Comparison of ENCODE assay signal across 19 mouse cellular contexts in genomic region chr6:29066389-29066790, GRCm38 (mm10). TPM values are rescaled to one million over a fixed set of nuclear protein-coding genes. Genes with fewer than 3 reads are reported as not detected.
DNase-seq lines count a peak whose midpoint lies in the region; ATAC-seq lines count a peak whose summit lies in the region.
"Had no signal": no experiment of that assay in that cellular context is flagged by ENCODE, and none has a peak within 500 bp of the region (broad histone marks: within the 10 kb centered on the region; RNA-seq: fewer than 3 reads in every experiment).

No protein-coding gene starts in this region.

- H3K9ac ChIP-seq in neural tube, embryonic 11.5 days (ENCODE audit: low read length) = no peak overlapping the region
- no peak overlapping the region for H3K9ac ChIP-seq in neural tube, embryonic 14.5 days (replicated peaks; ENCODE audit: low read depth, low read length)
- H3K9ac ChIP-seq: embryonic facial prominence, embryonic 13.5 days; lung, embryonic 14.5 days had no signal

- H3K27ac ChIP-seq in neural tube, embryonic 11.5 days (ENCODE audit: low read depth, low read length) = no peak overlapping the region
- peak overlapping the region; percentile 48 for H3K27ac ChIP-seq in neural tube, embryonic 14.5 days (ENCODE audit: low read depth, low read length)
- H3K27ac ChIP-seq: embryonic facial prominence, embryonic 13.5 days; gastrocnemius, adult 2 months had no signal

- H3K4me3 ChIP-seq in neural tube, embryonic 11.5 days (ENCODE audit: low read depth, low read length) = no peak overlapping the region
- no peak overlapping the region for H3K4me3 ChIP-seq in neural tube, embryonic 14.5 days (ENCODE audit: low read depth, low read length)
- H3K4me3 ChIP-seq: embryonic facial prominence, embryonic 13.5 days; gastrocnemius, adult 2 months had no signal

- intact Hi-C loops in left cerebral cortex, postnatal 25 days (cut with DNase I) = no loop called here

- no peaks in the 10 kb centered on the region for H3K27me3 ChIP-seq in neural tube, embryonic 11.5 days (ENCODE audit: control insufficient read depth, insufficient read depth, low read length)
- no peaks in the 10 kb centered on the region for H3K27me3 ChIP-seq in neural tube, embryonic 14.5 days (ENCODE audit: control insufficient read depth, insufficient read depth, low read length)
- H3K27me3 ChIP-seq: embryonic facial prominence, embryonic 13.5 days had no signal

- DNase-seq in neural tube, embryonic 11.5 days (ENCODE audit: low spot score) = no peak
- no peak for DNase-seq in neural tube, embryonic 10.5 days (ENCODE audit: extremely low spot score, low spot score)
- DNase-seq in forelimb bud, embryonic 11.5 days (ENCODE audit: low read depth, low spot score) = peak; percentile 64
- peak; percentile 40 for DNase-seq in kidney, postnatal 36 days
- no peak for DNase-seq in thymus, postnatal 10 days (ENCODE audit: low spot score in 2 of 2)
- DNase-seq in left cerebral cortex, postnatal 25 days (ENCODE audit: low spot score in 2 of 2) = no peak
- DNase-seq: adrenal gland, adult 8-10 months; cerebellum, adult 9-11 months; gastrocnemius, adult 2 months; heart, postnatal 4 days; lung, embryonic 14.5 days; right cerebral cortex, postnatal 25 days; thymus, postnatal 36 days had no signal

- H3K4me2 ChIP-seq in neural tube, embryonic 11.5 days (ENCODE audit: low read depth) = no peak overlapping the region
- no peak overlapping the region for H3K4me2 ChIP-seq in neural tube, embryonic 14.5 days (ENCODE audit: low read depth, low read length)
- H3K4me2 ChIP-seq: embryonic facial prominence, embryonic 13.5 days; lung, embryonic 14.5 days; midbrain, embryonic 11.5 days had no signal

- peak; percentile 73 for ATAC-seq in neural tube, embryonic 11.5 days (ENCODE audit: insufficient read depth, low FRiP score, low TSS enrichment)
- peak; percentile 85 for ATAC-seq in neural tube, embryonic 14.5 days (ENCODE audit: low read depth)

- 27% methylated on average over 8 of the region's 8 CpGs for WGBS in neural tube, embryonic 11.5 days
- 10% methylated on average over 8 of the region's 8 CpGs for WGBS in neural tube, embryonic 14.5 days

- H3K36me3 ChIP-seq in neural tube, embryonic 11.5 days (ENCODE audit: control insufficient read depth, insufficient read depth, low read length) = no peaks in the 10 kb centered on the region
- H3K36me3 ChIP-seq in neural tube, embryonic 14.5 days (ENCODE audit: control insufficient read depth, insufficient read depth, low read length) = no peaks in the 10 kb centered on the region
- H3K36me3 ChIP-seq: embryonic facial prominence, embryonic 13.5 days had no signal

- no peaks in the 10 kb centered on the region for H3K4me1 ChIP-seq in neural tube, embryonic 11.5 days (ENCODE audit: control insufficient read depth, insufficient read depth, low read length)
- peaks cover 12% of the 10 kb centered on the region for H3K4me1 ChIP-seq in neural tube, embryonic 14.5 days (ENCODE audit: control insufficient read depth, insufficient read depth, low read length)
- H3K4me1 ChIP-seq: embryonic facial prominence, embryonic 13.5 days had no signal

- no peaks in the 10 kb centered on the region for H3K9me3 ChIP-seq in neural tube, embryonic 11.5 days (ENCODE audit: control insufficient read depth, low read length)
- H3K9me3 ChIP-seq in neural tube, embryonic 14.5 days (ENCODE audit: control insufficient read depth, low read length) = no peaks in the 10 kb centered on the region
- H3K9me3 ChIP-seq: embryonic facial prominence, embryonic 13.5 days had no signal

RNA-seq across cellular contexts. Expression of gene Lep, which starts 6.4 kb away (rescaled TPM):
- not detected in 2 replicates for polyA plus RNA-seq in neural tube, embryonic 11.5 days (2014; fragmentation: Nextera tagmentation; extraction: Ambion mirVana)
- 0.05 TPM in 1 of 2 replicates, not detected in the other for polyA plus RNA-seq in neural tube, embryonic 14.5 days (2014; fragmentation: Nextera tagmentation; extraction: Ambion mirVana)
- total RNA-seq in left cerebral cortex, postnatal 25 days (2021) = not detected
- total RNA-seq: CH12.LX; left cerebral cortex, postnatal 14 days had no signal
- polyA plus RNA-seq: embryonic facial prominence, embryonic 13.5 days; forebrain, embryonic 11.5 days; lung, embryonic 14.5 days; midbrain, embryonic 11.5 days had no signal

Comparison
In these comparisons a context has a peak if more than half of its experiments do, and no peak if none do; other contexts are left out.
1. DNase-seq: peak in forelimb bud, embryonic 11.5 days (single experiment) and kidney, postnatal 36 days (2 of 2); none in neural tube, embryonic 11.5 days (single experiment), neural tube, embryonic 10.5 days (single experiment), thymus, postnatal 10 days (0 of 2) and left cerebral cortex, postnatal 25 days (0 of 2).